Mouse (Mus musculus): ENCODE results near the gene Jam2.

- TF ChIP-seq TCF12 (IDR thresholded peaks at IDR 0.05; ENCODE audit: insufficient read depth, poor library complexity, severe bottlenecking), result no peak
- no peak for TF ChIP-seq POLR2A (IDR thresholded peaks at IDR 0.05; ENCODE audit: insufficient read length, low read depth)
- TF ChIP-seq POLR2AphosphoS2 (IDR thresholded peaks at IDR 0.05; ENCODE audit: insufficient read length, low read depth), result no peak
- TF ChIP-seq MAX (IDR thresholded peaks at IDR 0.05; ENCODE audit: low read depth), result no peak
Observed at GRCm38 (mm10) chr16:84784966-84785365, 11.0 kb downstream of the Jam2 start.
